Mouse (Mus musculus) CH12.LX (cell line): ENCODE measurements around the gene Unc13c. TPM values are rescaled to one million over a fixed set of nuclear protein-coding genes. Genes with fewer than 3 reads are reported as not detected.

ENCODE experiments used
- DNase-seq: peaks from one replicate; pipeline ENCODE4 v3.0.0-alpha.2; 2013; ENCODE audit errors: extremely low read depth
- H3K27ac ChIP-seq: 2 replicates; pipeline ENCODE4 v1.5.1; 2012; ENCODE audit warnings: low read depth, mild to moderate bottlenecking, control low read depth, moderate library complexity; ENCODE audit not compliant: insufficient read depth
- H3K27me3 ChIP-seq: replicated peaks from 2 replicates; pipeline ENCODE3; 2012; ENCODE audit warnings: inconsistent platforms
- H3K36me3 ChIP-seq, 2 experiments: replicated peaks in 1 of 2; 2 replicates each; pipeline versions ENCODE3 to v1.6.1; 2012; ENCODE audit warnings: inconsistent platforms in 1 of 2, low read length in 1 of 2, mild to moderate bottlenecking in 1 of 2, mixed read lengths in 1 of 2, moderate library complexity in 1 of 2; ENCODE audit not compliant: control insufficient read depth in 1 of 2, insufficient read depth in 1 of 2
- H3K4me1 ChIP-seq, 2 experiments: 2 replicates each; pipeline ENCODE4 v1.6.1; 2012; ENCODE audit warnings: inconsistent platforms in 1 of 2, moderate library complexity in 1 of 2; ENCODE audit not compliant: insufficient read depth in 2 of 2, control insufficient read depth in 1 of 2
- H3K4me2 ChIP-seq: 2 replicates; pipeline ENCODE4 v1.6.1; 2012; ENCODE audit warnings: low read depth, mild to moderate bottlenecking, control low read depth; ENCODE audit not compliant: poor library complexity, insufficient read depth, severe bottlenecking
- H3K4me3 ChIP-seq, 3 experiments: fragments of 150-350 bp in 1 of 3; sonication (generic) in 1 of 3; replicated peaks in 1 of 3; 2 replicates each; pipeline versions ENCODE3 to v1.5.1; 2011 to 2012; ENCODE audit warnings: low read depth in 2 of 3, low read length in 2 of 3, mild to moderate bottlenecking in 2 of 3, moderate library complexity in 2 of 3, control low read depth in 1 of 3, improper control_type of control experiment in 1 of 3, inconsistent platforms in 1 of 3, mixed read lengths in 1 of 3; ENCODE audit not compliant: poor library complexity in 1 of 3
- H3K79me2 ChIP-seq: replicated peaks from 2 replicates; pipeline ENCODE4 v1.6.1; 2012; ENCODE audit warnings: mild to moderate bottlenecking, moderate library complexity; ENCODE audit not compliant: control insufficient read depth, poor library complexity, insufficient read depth, severe bottlenecking; ENCODE audit errors: extremely low read depth
- H3K9ac ChIP-seq: 2 replicates; pipeline ENCODE4 v1.6.1; 2012; ENCODE audit warnings: low read depth, mild to moderate bottlenecking, control low read depth, moderate library complexity; ENCODE audit not compliant: insufficient read depth
- H3K9me3 ChIP-seq: replicated peaks from 2 replicates; pipeline ENCODE3; 2012; ENCODE audit warnings: low read length, inconsistent platforms, mixed read lengths
- BHLHE40 ChIP-seq: IDR thresholded peaks from 2 replicates; pipeline ENCODE4 v1.6.1; 2011; ENCODE audit warnings: mild to moderate bottlenecking, low read depth, low read length, improper control_type of control experiment
- CHD1 ChIP-seq: IDR thresholded peaks from 2 replicates; pipeline ENCODE4 v1.6.1; 2012; ENCODE audit warnings: low read depth, low read length, improper control_type of control experiment, inconsistent platforms
- CHD2 ChIP-seq: IDR thresholded peaks from 2 replicates; pipeline ENCODE4 v1.6.1; 2011; ENCODE audit warnings: low read length, improper control_type of control experiment
- GABPA ChIP-seq: IDR thresholded peaks from 2 replicates; pipeline ENCODE4 v1.6.1; 2012; ENCODE audit warnings: low read depth, low read length, improper control_type of control experiment, inconsistent platforms; ENCODE audit not compliant: insufficient replicate concordance
- HCFC1 ChIP-seq: IDR thresholded peaks from 2 replicates; pipeline ENCODE4 v1.6.1; 2012; ENCODE audit warnings: low read depth, mild to moderate bottlenecking, inconsistent platforms, low read length, improper control_type of control experiment
- IRF4 ChIP-seq: IDR thresholded peaks from 2 replicates; pipeline ENCODE4 v1.6.1; 2014; ENCODE audit warnings: low read depth, mild to moderate bottlenecking, inconsistent platforms, low read length, improper control_type of control experiment
- JUN ChIP-seq: IDR thresholded peaks from 2 replicates; pipeline ENCODE4 v1.6.1; 2011; ENCODE audit warnings: low read depth, mild to moderate bottlenecking, low read length, improper control_type of control experiment, moderate library complexity; ENCODE audit not compliant: insufficient read depth
- JUND ChIP-seq: conservative IDR thresholded peaks from 2 replicates; pipeline ENCODE4 v1.6.1; 2011; ENCODE audit warnings: low read depth, low read length, improper control_type of control experiment
- KAT2A ChIP-seq: IDR thresholded peaks from 2 replicates; pipeline ENCODE4 v1.6.1; 2012; ENCODE audit warnings: low read length, improper control_type of control experiment, inconsistent platforms; ENCODE audit not compliant: insufficient replicate concordance
- MAFK ChIP-seq: IDR thresholded peaks from 2 replicates; pipeline ENCODE4 v1.6.1; 2011; ENCODE audit warnings: low read length, improper control_type of control experiment; ENCODE audit not compliant: insufficient replicate concordance
- MAZ ChIP-seq: IDR thresholded peaks from 2 replicates; pipeline ENCODE4 v1.6.1; 2012; ENCODE audit warnings: low read depth, mild to moderate bottlenecking, inconsistent platforms, low read length, improper control_type of control experiment, moderate library complexity
- MYC ChIP-seq: IDR thresholded peaks from 2 replicates; pipeline ENCODE4 v1.6.1; 2011; ENCODE audit warnings: low read depth, mild to moderate bottlenecking, improper control_type of control experiment, low read length
- NELFE ChIP-seq: IDR thresholded peaks from 2 replicates; pipeline ENCODE4 v1.6.1; 2011; ENCODE audit warnings: low read depth, low read length, improper control_type of control experiment
- NRF1 ChIP-seq: IDR thresholded peaks from 2 replicates; pipeline ENCODE4 v1.6.1; 2014; ENCODE audit warnings: low read depth, mild to moderate bottlenecking, inconsistent platforms, low read length, improper control_type of control experiment, moderate library complexity
- PAX5 ChIP-seq: IDR thresholded peaks from 2 replicates; pipeline ENCODE4 v1.6.1; 2012; ENCODE audit warnings: low read length, inconsistent platforms, mixed read lengths
- POLR2A ChIP-seq: IDR thresholded peaks from 2 replicates; pipeline ENCODE4 v1.6.1; 2011; ENCODE audit warnings: low read depth, mild to moderate bottlenecking, improper control_type of control experiment, low read length
- RAD21 ChIP-seq: IDR thresholded peaks from 2 replicates; pipeline ENCODE4 v1.6.1; 2011; ENCODE audit warnings: low read depth, mild to moderate bottlenecking, low read length, improper control_type of control experiment, moderate library complexity
- RCOR1 ChIP-seq: conservative IDR thresholded peaks from 2 replicates; pipeline ENCODE4 v1.6.1; 2012; ENCODE audit warnings: low read depth, mild to moderate bottlenecking, inconsistent platforms, low read length, improper control_type of control experiment
- SIN3A ChIP-seq: IDR thresholded peaks from 2 replicates; pipeline ENCODE4 v1.6.1; 2012; ENCODE audit warnings: low read length, improper control_type of control experiment, inconsistent platforms
- SMC3 ChIP-seq: IDR thresholded peaks from 2 replicates; pipeline ENCODE4 v1.6.1; 2011; ENCODE audit warnings: low read depth, low read length, improper control_type of control experiment
- TBP ChIP-seq: conservative IDR thresholded peaks from 2 replicates; pipeline ENCODE4 v1.6.1; 2011; ENCODE audit warnings: low read depth, low read length, improper control_type of control experiment
- TCF12 ChIP-seq: IDR thresholded peaks from 2 replicates; pipeline ENCODE4 v1.6.1; 2014; ENCODE audit warnings: low read depth, mild to moderate bottlenecking, inconsistent platforms, low read length, improper control_type of control experiment
- UBTF ChIP-seq: IDR thresholded peaks from 2 replicates; pipeline ENCODE4 v1.6.1; 2012; ENCODE audit warnings: low read depth, mild to moderate bottlenecking, inconsistent platforms, low read length, improper control_type of control experiment, moderate library complexity
- USF1 ChIP-seq: IDR thresholded peaks from 2 replicates; pipeline ENCODE4 v1.6.1; 2014; ENCODE audit warnings: low read depth, mild to moderate bottlenecking, inconsistent platforms, low read length, improper control_type of control experiment
- USF2 ChIP-seq: conservative IDR thresholded peaks from 2 replicates; pipeline ENCODE4 v1.6.1; 2011; ENCODE audit warnings: low read depth, low read length, improper control_type of control experiment
- ZC3H11A ChIP-seq: IDR thresholded peaks from 2 replicates; pipeline ENCODE4 v1.6.1; 2012; ENCODE audit warnings: low read depth, mild to moderate bottlenecking, inconsistent platforms, low read length, improper control_type of control experiment
- ZKSCAN1 ChIP-seq: IDR thresholded peaks from 2 replicates; pipeline ENCODE4 v1.6.1; 2012; ENCODE audit warnings: low read depth, inconsistent platforms, low read length, improper control_type of control experiment, borderline replicate concordance
- ZMIZ1 ChIP-seq: IDR thresholded peaks from 2 replicates; pipeline ENCODE4 v1.6.1; 2012; ENCODE audit warnings: low read depth, mild to moderate bottlenecking, inconsistent platforms, low read length, improper control_type of control experiment
- ZNF384 ChIP-seq: IDR thresholded peaks from 2 replicates; pipeline ENCODE4 v1.6.1; 2012; ENCODE audit warnings: low read depth, low read length, improper control_type of control experiment, inconsistent platforms
- dilution Hi-C: fragments of 300-500 bp; cut with MboI; formaldehyde crosslinking; loops from 2 replicates; pipeline ENCODE4 v1.14.3; 2020; ENCODE audit warnings: low sequenced_read_pairs; ENCODE audit not compliant: extremely low pct_unique_long_range_greater_than_20kb, extremely low pct_ligation_motif_present
- in situ Hi-C: fragments of 300-500 bp; cut with MboI; formaldehyde crosslinking; loops from 3 replicates; pipeline ENCODE4 v1.14.3; 2019; ENCODE audit warnings: low sequenced_read_pairs, low pct_ligation_motif_present, low pct_unique_long_range_greater_than_20kb, mixed read lengths
- polyA plus RNA-seq: library from polyadenylated mRNA; unstranded; fragments of >175 nt; gene quantifications from 2 replicates; pipeline ENCODE4 v1.2.1, GENCODE M21; 2012; ENCODE audit warnings: low read depth; ENCODE audit not compliant: insufficient read length
- total RNA-seq, 2 experiments: library from RNA; depleted of rRNA; stranded (reverse); fragments of 300-350 nt in 1 of 2; fragments of >200 nt in 1 of 2; gene quantifications; 2 replicates each; pipeline ENCODE4 v1.2.3; 2012 to 2014

Unc13c gene
- total and polyA plus RNA-seq, 3 experiments: not detected

DNA sequence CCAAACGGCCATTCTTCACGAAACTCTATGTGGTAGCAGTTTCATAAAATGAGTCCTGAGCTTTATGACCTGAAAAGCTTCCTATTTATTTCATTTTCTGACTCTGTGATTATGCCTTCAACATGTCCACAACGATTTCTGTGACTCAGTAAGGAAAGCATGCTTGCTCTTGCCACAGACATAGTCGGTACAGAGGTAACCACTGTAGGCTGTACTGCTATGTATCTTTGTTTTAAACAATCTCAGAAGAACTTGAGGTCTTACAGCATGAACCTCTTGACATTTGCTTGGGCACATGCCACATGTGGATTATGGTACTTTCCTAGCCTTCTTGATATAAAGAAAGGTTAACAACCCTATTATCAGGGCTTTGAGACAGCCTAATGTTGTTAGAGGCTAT, 162.1 kb downstream of the Unc13c start:
- H3K4me2 ChIP-seq: no peak overlapping the region

GRCm38 (mm10) chr9:73774616-73775015, 194.2 kb downstream of the Unc13c start:
- no peak overlapping the region for H3K4me2 ChIP-seq
- dilution Hi-C loops: no loop called here

More for the DNA sequence above, 162.1 kb downstream of the Unc13c start:
- dilution Hi-C loops (no loop called here), in situ Hi-C loops (no loop called here)
- Histone ChIP-seq H3K4me3 (no peak overlapping the region), H3K9ac (no peak overlapping the region), H3K27ac (no peak overlapping the region), H3K79me2 (no peaks in the 10 kb centered on the region), H3K27me3 (no peaks in the 10 kb centered on the region), H3K4me1 (no peaks in the 10 kb centered on the region), H3K36me3 (no peaks in the 10 kb centered on the region), H3K9me3 (no peaks in the 10 kb centered on the region)
- no peak for DNase-seq
- no peak for TF ChIP-seq JUN
- TF ChIP-seq SMC3: no peak
- TF ChIP-seq MYC: no peak

DNA sequence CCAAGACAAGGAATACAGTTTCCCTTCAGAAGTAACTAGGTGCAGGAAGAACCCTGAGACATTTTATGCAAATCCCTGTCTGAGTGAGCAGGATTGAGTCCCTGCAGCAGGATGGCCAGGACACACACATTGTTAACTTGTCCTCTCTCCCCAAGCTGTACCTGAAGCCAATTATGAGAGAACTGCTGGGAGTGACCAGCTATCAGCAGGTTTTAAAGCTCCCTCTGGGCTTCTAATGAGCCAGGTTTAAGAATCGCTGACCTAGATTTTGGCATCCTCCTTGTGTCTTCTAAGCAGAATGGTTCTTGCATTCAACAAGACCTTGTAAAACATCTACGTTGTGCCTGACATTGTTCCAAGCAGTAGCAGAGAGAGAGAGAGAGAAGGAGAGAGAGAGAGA, 213.6 kb downstream of the Unc13c start:
- in situ Hi-C loops (no loop called here), dilution Hi-C loops (no loop called here)
- Histone ChIP-seq H3K79me2 (no peaks in the 10 kb centered on the region), H3K4me3 (no peak overlapping the region), H3K9me3 (no peaks in the 10 kb centered on the region), H3K4me2 (no peak overlapping the region), H3K9ac (no peak overlapping the region), H3K4me1 (no peaks in the 10 kb centered on the region), H3K36me3 (no peaks in the 10 kb centered on the region), H3K27ac (no peak overlapping the region), H3K27me3 (no peaks in the 10 kb centered on the region)
- no peak for TF ChIP-seq TBP
- no peak for TF ChIP-seq CHD2
- no peak for TF ChIP-seq KAT2A
- no peak for TF ChIP-seq USF1
- no peak for TF ChIP-seq JUND
- TF ChIP-seq ZKSCAN1: no peak
- no peak for TF ChIP-seq PAX5
- TF ChIP-seq SIN3A: no peak
- TF ChIP-seq GABPA: no peak
- TF ChIP-seq ZMIZ1: no peak
- TF ChIP-seq RAD21: no peak
- TF ChIP-seq TCF12: no peak
- no peak for TF ChIP-seq NRF1
- TF ChIP-seq CHD1: no peak
- TF ChIP-seq UBTF: no peak
- no peak for TF ChIP-seq IRF4
- no peak for TF ChIP-seq JUN
- TF ChIP-seq MAFK: no peak
- TF ChIP-seq MAZ: no peak
- no peak for TF ChIP-seq ZC3H11A
- DNase-seq: no peak

More at GRCm38 (mm10) chr9:73774616-73775015, 194.2 kb downstream of the Unc13c start:
- no peaks in the 10 kb centered on the region for H3K79me2 ChIP-seq
- H3K36me3 ChIP-seq: no peaks in the 10 kb centered on the region
- H3K9ac ChIP-seq: no peak overlapping the region
- H3K4me3 ChIP-seq: no peak overlapping the region
- no peaks in the 10 kb centered on the region for H3K9me3 ChIP-seq
- in situ Hi-C loops: no loop called here
- DNase-seq: no peak
- H3K4me1 ChIP-seq: no peaks in the 10 kb centered on the region
- H3K27ac ChIP-seq: no peak overlapping the region
- no peaks in the 10 kb centered on the region for H3K27me3 ChIP-seq
- no peak for TF ChIP-seq MAFK
- no peak for TF ChIP-seq USF1
- TF ChIP-seq NRF1: no peak
- TF ChIP-seq NELFE: no peak
- TF ChIP-seq BHLHE40: no peak
- no peak for TF ChIP-seq MYC
- TF ChIP-seq HCFC1: no peak
- TF ChIP-seq ZNF384: no peak
- TF ChIP-seq POLR2A: no peak
- TF ChIP-seq KAT2A: no peak
- TF ChIP-seq USF2: no peak
- no peak for TF ChIP-seq RCOR1
